In the genomic region with DNA sequence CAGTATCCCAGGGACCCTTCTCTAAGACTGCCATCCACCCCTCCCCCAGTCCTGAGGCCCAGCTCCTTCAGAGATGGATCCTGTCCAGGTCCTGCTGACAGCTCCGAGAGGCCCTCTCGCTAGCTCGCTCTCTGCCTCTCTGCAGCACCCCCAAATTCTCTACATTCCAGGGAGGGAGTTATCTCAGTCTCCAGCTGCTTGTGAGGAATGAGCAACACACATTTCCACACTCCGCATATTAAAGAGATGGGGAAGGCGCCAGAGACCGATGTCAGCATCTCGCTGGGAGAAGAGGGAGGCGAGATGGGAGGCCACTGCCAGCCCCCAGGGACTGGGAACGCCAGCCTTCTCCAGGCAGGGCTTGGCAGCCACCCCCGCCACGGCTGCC, we compare ENCODE assay signal across 7 mouse cellular contexts. TPM values are rescaled to one million over a fixed set of nuclear protein-coding genes. Genes with fewer than 3 reads are reported as not detected.
DNase-seq lines count a peak whose midpoint lies in the region; ATAC-seq lines count a peak whose summit lies in the region.

No protein-coding gene starts in this region.

- no peaks in the 10 kb centered on the region for H3K36me3 ChIP-seq in embryonic facial prominence, embryonic 10.5 days (replicated peaks)
- H3K36me3 ChIP-seq in limb, embryonic 12.5 days, result no peaks in the 10 kb centered on the region
- no peaks in the 10 kb centered on the region for H3K36me3 ChIP-seq in neural tube, embryonic 14.5 days (ENCODE audit: control insufficient read depth, insufficient read depth, low read length)

- H3K27ac ChIP-seq in embryonic facial prominence, embryonic 10.5 days (replicated peaks), result peak overlapping the region; percentile 63; the same call in 1 of the 2 replicates
- no peak overlapping the region; the same call in 1 of the 2 replicates for H3K27ac ChIP-seq in limb, embryonic 12.5 days
- no peak overlapping the region for H3K27ac ChIP-seq in neural tube, embryonic 14.5 days (ENCODE audit: low read depth, low read length)

- peak; percentile 88 for DNase-seq in Muller cell, postnatal 12 days (ENCODE audit: inconsistent ontology term)
- DNase-seq in embryonic facial prominence, embryonic 10.5 days (ENCODE audit: low spot score), result no peak
- DNase-seq in heart, postnatal 4 days, result peak; percentile 81
- no peak for DNase-seq in thymus, postnatal 4 days

- 0 out of 2 replicates have a peak overlapping the region, but pooled peaks have one; percentile 6 for H3K4me3 ChIP-seq in embryonic facial prominence, embryonic 10.5 days
- H3K4me3 ChIP-seq in limb, embryonic 12.5 days (replicated peaks), result peak overlapping the region; percentile 6; the same call in 1 of the 2 replicates
- H3K4me3 ChIP-seq in neural tube, embryonic 14.5 days (ENCODE audit: low read depth, low read length), result no peak overlapping the region

- no peaks in the 10 kb centered on the region for H3K9me3 ChIP-seq in embryonic facial prominence, embryonic 10.5 days
- no peaks in the 10 kb centered on the region for H3K9me3 ChIP-seq in limb, embryonic 12.5 days
- H3K9me3 ChIP-seq in neural tube, embryonic 14.5 days (ENCODE audit: control insufficient read depth, low read length), result no peaks in the 10 kb centered on the region

- H3K4me2 ChIP-seq in limb, embryonic 12.5 days, result peak overlapping the region; percentile 44
- peak overlapping the region; percentile 6; the same call in 1 of the 2 replicates for H3K4me2 ChIP-seq in neural tube, embryonic 14.5 days (ENCODE audit: low read depth, low read length)

- H3K9ac ChIP-seq in limb, embryonic 12.5 days (replicated peaks), result peak overlapping the region; percentile 42; the same call in 1 of the 2 replicates
- no peak overlapping the region for H3K9ac ChIP-seq in neural tube, embryonic 14.5 days (replicated peaks; ENCODE audit: low read depth, low read length)

- peaks cover 27% of the 10 kb centered on the region for H3K27me3 ChIP-seq in embryonic facial prominence, embryonic 10.5 days (replicated peaks; ENCODE audit: low read depth, poor library complexity, severe bottlenecking)
- H3K27me3 ChIP-seq in limb, embryonic 12.5 days, result peaks cover 21% of the 10 kb centered on the region
- H3K27me3 ChIP-seq in neural tube, embryonic 14.5 days (ENCODE audit: control insufficient read depth, insufficient read depth, low read length), result no peaks in the 10 kb centered on the region

- H3K4me1 ChIP-seq in embryonic facial prominence, embryonic 10.5 days, result peaks cover 18% of the 10 kb centered on the region
- peaks cover 12% of the 10 kb centered on the region for H3K4me1 ChIP-seq in limb, embryonic 12.5 days (replicated peaks)
- H3K4me1 ChIP-seq in neural tube, embryonic 14.5 days (ENCODE audit: control insufficient read depth, insufficient read depth, low read length), result no peaks in the 10 kb centered on the region

- peak; percentile 55; the same call in 1 of the 2 replicates for ATAC-seq in limb, embryonic 12.5 days (ENCODE audit: insufficient number of reproducible peaks, insufficient read depth, low FRiP score, low TSS enrichment, low read depth)
- ATAC-seq in neural tube, embryonic 14.5 days (ENCODE audit: low read depth), result peak; percentile 41; the same call in 1 of the 2 replicates
- ATAC-seq in megakaryocyte-erythroid progenitor cell, adult 5-6 weeks (replicated peaks; ENCODE audit: low FRiP score, low TSS enrichment, poor library complexity, severe bottlenecking), result no peak

- 19% methylated on average over 11 of the region's 11 CpGs for WGBS in embryonic facial prominence, embryonic 10.5 days
- WGBS in limb, embryonic 12.5 days, result 4% methylated on average over 11 of the region's 11 CpGs
- WGBS in neural tube, embryonic 14.5 days, result 22% methylated on average over 11 of the region's 11 CpGs

RNA-seq across cellular contexts. Expression of a gene that starts 15.9 kb away (rescaled TPM):
- 49.1 and 65.3 TPM in 2 replicates for polyA plus RNA-seq in embryonic facial prominence, embryonic 10.5 days (2016; fragmentation: Nextera tagmentation; extraction: Ambion mirVana)
- total RNA-seq in heart, postnatal 4 days (2021), result 100 to 1,000 TPM; 107 to 113 TPM
- polyA plus RNA-seq in limb, embryonic 12.5 days (2016; fragmentation: Nextera tagmentation; extraction: Ambion mirVana), result 38.4 and 40.6 TPM in 2 replicates
- 48.6 and 65.6 TPM in 2 replicates for polyA plus RNA-seq in neural tube, embryonic 14.5 days (2014; fragmentation: Nextera tagmentation; extraction: Ambion mirVana)
- total RNA-seq in megakaryocyte-erythroid progenitor cell, adult 5-6 weeks (2014; fragmentation: Nextera tagmentation), result not detected in 2 replicates
- total RNA-seq in megakaryocyte-erythroid progenitor cell, adult 5-6 weeks (2017), result not detected in 2 replicates

RNA-seq across cellular contexts. Expression of a gene that starts 46.8 kb away (rescaled TPM):
- polyA plus RNA-seq in embryonic facial prominence, embryonic 10.5 days (2016; fragmentation: Nextera tagmentation; extraction: Ambion mirVana), result 57.6 and 61.4 TPM in 2 replicates
- 10 to 100 TPM; 19.4 to 20.9 TPM for total RNA-seq in heart, postnatal 4 days (2021)
- polyA plus RNA-seq in limb, embryonic 12.5 days (2016; fragmentation: Nextera tagmentation; extraction: Ambion mirVana), result 53.6 and 58.2 TPM in 2 replicates
- polyA plus RNA-seq in neural tube, embryonic 14.5 days (2014; fragmentation: Nextera tagmentation; extraction: Ambion mirVana), result 20.7 and 21.0 TPM in 2 replicates
- 30.3 and 52.4 TPM in 2 replicates for total RNA-seq in megakaryocyte-erythroid progenitor cell, adult 5-6 weeks (2014; fragmentation: Nextera tagmentation)
- total RNA-seq in megakaryocyte-erythroid progenitor cell, adult 5-6 weeks (2017), result 35.0 and 40.6 TPM in 2 replicates

RNA-seq across cellular contexts. Expression of a gene that starts 52.9 kb away (rescaled TPM):
- 19.9 and 22.0 TPM in 2 replicates for polyA plus RNA-seq in embryonic facial prominence, embryonic 10.5 days (2016; fragmentation: Nextera tagmentation; extraction: Ambion mirVana)
- 10 to 100 TPM; 29.0 to 29.2 TPM for total RNA-seq in heart, postnatal 4 days (2021)
- 20.0 and 23.4 TPM in 2 replicates for polyA plus RNA-seq in limb, embryonic 12.5 days (2016; fragmentation: Nextera tagmentation; extraction: Ambion mirVana)
- polyA plus RNA-seq in neural tube, embryonic 14.5 days (2014; fragmentation: Nextera tagmentation; extraction: Ambion mirVana), result 10.7 and 11.7 TPM in 2 replicates
- 32.5 and 44.2 TPM in 2 replicates for total RNA-seq in megakaryocyte-erythroid progenitor cell, adult 5-6 weeks (2014; fragmentation: Nextera tagmentation)
- 8.3 and 19.1 TPM in 2 replicates for total RNA-seq in megakaryocyte-erythroid progenitor cell, adult 5-6 weeks (2017)

Comparison
In these comparisons a context has a peak if more than half of its experiments do, and no peak if none do; other contexts are left out.
1. DNase-seq: peak in Muller cell, postnatal 12 days (single experiment) and heart, postnatal 4 days (single experiment); none in embryonic facial prominence, embryonic 10.5 days (single experiment) and thymus, postnatal 4 days (single experiment).